Mouse (Mus musculus) intestine, embryonic 15.5 days (tissue): Measurements from ENCODE around the gene Slc35f3. TPM values are rescaled to one million over a fixed set of nuclear protein-coding genes. Genes with fewer than 3 reads are reported as not detected.

Experiments used
- ATAC-seq: fragments of 200-750 bp; cut with Nextera tagmentation; 2 replicates; pipeline ENCODE4 v1.8.0; 2017; ENCODE audit warnings: moderate TSS enrichment, moderate library complexity
- H3K27ac ChIP-seq: fragments of 300-500 bp; sonication (generic); 2 replicates; pipeline ENCODE4 v1.5.1; 2015; ENCODE audit warnings: mild to moderate bottlenecking, inconsistent platforms
- H3K27me3 ChIP-seq: fragments of 300-500 bp; sonication (generic); replicated peaks from 2 replicates; pipeline ENCODE4 v1.6.1; 2015; ENCODE audit warnings: inconsistent platforms
- H3K36me3 ChIP-seq: fragments of 300-500 bp; sonication (generic); 2 replicates; pipeline ENCODE4 v1.6.1; 2015; ENCODE audit warnings: inconsistent platforms
- H3K4me1 ChIP-seq: fragments of 300-500 bp; sonication (generic); replicated peaks from 2 replicates; pipeline ENCODE4 v1.6.1; 2015; ENCODE audit warnings: inconsistent platforms
- H3K4me2 ChIP-seq: fragments of 300-500 bp; sonication (generic); replicated peaks from 2 replicates; pipeline ENCODE4 v1.6.1; 2015; ENCODE audit warnings: mild to moderate bottlenecking, inconsistent platforms
- H3K4me3 ChIP-seq: fragments of 300-500 bp; sonication (generic); replicated peaks from 2 replicates; pipeline ENCODE4 v1.5.1; 2015; ENCODE audit warnings: inconsistent platforms
- H3K9ac ChIP-seq: fragments of 300-500 bp; sonication (generic); 2 replicates; pipeline ENCODE4 v1.6.1; 2015; ENCODE audit warnings: inconsistent platforms
- H3K9me3 ChIP-seq: fragments of 300-500 bp; sonication (generic); 2 replicates; pipeline ENCODE4 v1.6.1; 2016; ENCODE audit warnings: inconsistent platforms
- WGBS: fragments of 180-500 bp; shearing (Covaris S2); methylation state at CpG from one replicate; pipeline ENCODE4 v1.1.7; 2015; 5-methylcytosine and 5-hydroxymethylcytosine counted together
- polyA plus RNA-seq: library from polyadenylated mRNA; unstranded; fragments of >200 nt; fragmentation: Nextera tagmentation; extraction: Ambion mirVana; gene quantifications from 2 replicates; pipeline ENCODE4 v1.2.1, GENCODE M21; 2015

The Slc35f3 gene
- polyA plus RNA-seq, 1 experiment from 2014 or later: 0.60 TPM

DNA sequence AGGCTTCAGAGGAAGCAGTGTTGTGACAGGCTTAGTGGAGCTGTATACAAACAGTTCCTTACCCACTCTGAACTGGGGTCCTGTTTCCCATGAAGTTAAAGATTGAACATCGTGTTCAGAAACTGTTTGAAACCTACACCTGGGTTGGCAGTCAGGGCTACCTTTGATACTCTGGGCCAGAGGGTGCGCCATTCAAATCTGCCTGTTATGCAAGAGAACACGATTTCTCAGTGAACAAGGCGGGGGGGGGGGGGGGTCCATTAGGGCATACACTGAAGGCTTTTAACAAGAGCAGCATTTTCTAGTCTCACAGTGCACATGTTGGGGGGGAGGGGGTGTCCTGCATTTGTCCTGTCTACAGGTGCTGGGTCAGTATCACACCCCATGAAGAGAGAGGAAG is 125.8 kb downstream of the Slc35f3 start:
- no peak overlapping the region for H3K27ac ChIP-seq
- H3K4me1 ChIP-seq: peaks cover 9% of the 10 kb centered on the region; the same call in 1 of the 2 replicates
- H3K36me3 ChIP-seq: peaks cover 24% of the 10 kb centered on the region; the same call in 1 of the 2 replicates
- H3K9me3 ChIP-seq: no peaks in the 10 kb centered on the region
- ATAC-seq: no peak
- H3K27me3 ChIP-seq: no peaks in the 10 kb centered on the region
- WGBS: 84% methylated on average over 4 of the region's 4 CpGs
- H3K4me2 ChIP-seq: no peak overlapping the region
- H3K4me3 ChIP-seq: no peak overlapping the region
- no peak overlapping the region for H3K9ac ChIP-seq

DNA sequence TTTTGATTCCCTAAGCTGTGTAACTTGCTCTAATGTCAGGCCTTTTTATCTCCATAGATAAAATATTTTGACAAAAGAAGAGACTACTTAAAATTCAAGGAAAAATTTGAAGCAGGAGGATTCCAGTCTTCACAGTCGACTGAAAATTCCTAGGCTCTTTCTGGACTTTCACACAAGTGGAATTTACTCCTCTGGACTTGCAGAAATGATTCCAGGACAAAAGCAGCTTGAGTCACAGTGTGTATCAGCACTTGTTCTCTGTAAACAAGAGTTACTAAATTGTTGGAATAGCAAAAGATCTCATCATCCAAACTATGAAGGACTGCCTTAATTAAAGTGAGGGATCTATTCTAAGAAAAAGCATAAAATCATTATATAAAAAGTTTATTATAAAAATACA is 126.6 kb downstream of the Slc35f3 start:
- H3K4me2 ChIP-seq: no peak overlapping the region

DNA sequence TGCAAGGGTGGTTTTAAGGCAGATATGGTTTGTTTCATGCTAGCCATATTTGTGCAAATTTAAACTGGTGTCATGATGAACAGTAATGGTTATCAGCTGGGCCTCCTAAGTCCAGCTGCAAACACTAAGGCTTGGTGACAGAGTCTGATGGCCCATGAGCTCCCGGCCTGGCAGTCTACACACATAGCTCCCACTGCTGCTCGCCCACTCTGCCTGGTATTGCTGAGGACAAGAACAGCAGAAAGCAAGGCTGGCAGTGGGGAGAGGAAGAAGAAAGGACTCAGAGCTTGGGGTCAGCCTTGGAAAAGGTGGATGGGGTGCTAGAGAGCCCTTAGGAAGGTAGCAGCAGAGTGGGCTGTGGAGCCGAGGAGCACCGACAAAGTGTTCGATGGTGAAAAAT is 131.3 kb downstream of the Slc35f3 start:
- H3K4me3 ChIP-seq: no peak overlapping the region
- H3K9me3 ChIP-seq: no peaks in the 10 kb centered on the region
- WGBS: 93% methylated on average over 5 of the region's 5 CpGs
- H3K4me2 ChIP-seq: no peak overlapping the region
- no peaks in the 10 kb centered on the region for H3K4me1 ChIP-seq
- no peaks in the 10 kb centered on the region for H3K27me3 ChIP-seq
- no peak overlapping the region for H3K27ac ChIP-seq
- H3K36me3 ChIP-seq: peaks cover 38% of the 10 kb centered on the region; the same call in 1 of the 2 replicates
- ATAC-seq: no peak
- no peak overlapping the region for H3K9ac ChIP-seq

More for the DNA sequence above, 126.6 kb downstream of the Slc35f3 start:
- H3K9me3 ChIP-seq: no peaks in the 10 kb centered on the region
- WGBS: 81% methylated on average over 1 of the region's 1 CpGs
- ATAC-seq: no peak
- H3K4me3 ChIP-seq: no peak overlapping the region
- H3K27me3 ChIP-seq: no peaks in the 10 kb centered on the region
- peaks cover 28% of the 10 kb centered on the region; the same call in 1 of the 2 replicates for H3K36me3 ChIP-seq
- H3K9ac ChIP-seq: no peak overlapping the region
- peaks cover 9% of the 10 kb centered on the region; the same call in 1 of the 2 replicates for H3K4me1 ChIP-seq
- no peak overlapping the region for H3K27ac ChIP-seq

DNA sequence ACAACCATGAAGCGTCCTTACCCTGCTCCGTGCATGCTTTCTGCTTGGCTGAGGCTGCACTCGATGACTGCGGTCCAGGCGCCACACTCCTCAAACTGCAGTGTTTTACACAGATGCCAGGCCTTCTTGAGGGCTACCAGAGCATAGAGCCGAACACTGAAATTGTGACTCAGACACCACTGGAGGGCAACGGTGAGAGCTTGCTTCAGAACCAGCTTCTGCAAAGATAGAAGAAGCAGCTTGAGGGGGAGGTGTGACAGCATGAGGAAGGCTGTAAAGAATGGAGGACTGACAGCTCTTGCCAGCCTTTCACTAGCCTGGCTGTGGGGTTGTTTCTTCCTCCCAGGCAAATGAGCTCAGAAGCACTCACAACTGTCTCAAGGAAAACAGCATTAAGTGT is 135.5 kb downstream of the Slc35f3 start:
- Histone ChIP-seq H3K27ac (no peak overlapping the region), H3K36me3 (peaks cover 32% of the 10 kb centered on the region), H3K27me3 (no peaks in the 10 kb centered on the region), H3K9ac (no peak overlapping the region), H3K4me2 (no peak overlapping the region), H3K4me1 (no peaks in the 10 kb centered on the region), H3K4me3 (no peak overlapping the region), H3K9me3 (no peaks in the 10 kb centered on the region)
- WGBS: 82% methylated on average over 7 of the region's 7 CpGs
- no peak for ATAC-seq

DNA sequence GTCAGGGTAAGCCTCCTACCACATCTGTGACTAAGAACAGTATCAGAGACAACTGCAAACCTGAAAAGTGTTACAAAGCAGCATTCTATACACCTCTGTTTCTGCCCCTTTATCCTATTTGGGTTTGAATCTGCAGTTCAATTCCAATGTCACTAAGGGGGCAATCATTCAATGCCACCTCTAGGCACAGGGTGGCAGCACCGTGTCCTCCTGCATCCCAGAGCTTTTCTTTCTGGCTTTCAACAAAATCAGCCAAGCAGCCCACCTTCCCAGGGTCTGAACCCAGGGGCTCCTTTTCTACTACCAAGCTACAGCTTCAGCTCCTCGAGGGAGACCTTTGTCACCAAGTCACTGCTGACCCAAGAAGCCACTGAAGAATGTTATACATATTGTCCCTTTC is 140.6 kb downstream of the Slc35f3 start:
- no peak overlapping the region for H3K9ac ChIP-seq
- no peaks in the 10 kb centered on the region for H3K27me3 ChIP-seq
- no peak overlapping the region for H3K4me3 ChIP-seq
- 70% methylated on average over 2 of the region's 2 CpGs for WGBS
- H3K4me2 ChIP-seq: no peak overlapping the region
- H3K9me3 ChIP-seq: no peaks in the 10 kb centered on the region
- no peak overlapping the region for H3K27ac ChIP-seq
- no peak for ATAC-seq
- H3K36me3 ChIP-seq: peaks cover 16% of the 10 kb centered on the region
- H3K4me1 ChIP-seq: no peaks in the 10 kb centered on the region

Other genes with a start within 250 kb of the Slc35f3 start
- gene Coa6, start 124.0 kb downstream of the Slc35f3 start, polyA plus RNA-seq: 68.2 and 70.9 TPM in 2 replicates
- 3.0 and 3.1 TPM in 2 replicates for gene Tarbp1, start 176.5 kb downstream of the Slc35f3 start, polyA plus RNA-seq